Mouse (Mus musculus): ENCODE measurements at regions not wholly inside any gene's neighbourhood (a gene's known extent, or its start where the extent isn't known, plus 50 kb on each side); places are given as distances from the start of the nearest gene placed in this dataset.

GRCm38 (mm10) chr6:143367804-143368203, 200.8 kb downstream of the Etnk1 start:
- H3K4me3 ChIP-seq (ENCODE audit: insufficient read depth, low read length) = no peak overlapping the region
- H3K27ac ChIP-seq (ENCODE audit: insufficient read depth, low read length) = no peak overlapping the region
- H3K4me1 ChIP-seq (ENCODE audit: control insufficient read depth, insufficient read depth, low read length) = no peaks in the 10 kb centered on the region
- no peak for TF ChIP-seq CTCF (IDR thresholded peaks at IDR 0.05; ENCODE audit: extremely low read depth, insufficient read depth, low read length)
- no peak for TF ChIP-seq POLR2A (IDR thresholded peaks at IDR 0.05; ENCODE audit: extremely low read depth, insufficient read depth, low read length)

- no peak overlapping the region for H3K27ac ChIP-seq (ENCODE audit: insufficient read depth, low read length)
- H3K4me3 ChIP-seq (ENCODE audit: insufficient read depth, low read length) = no peak overlapping the region
- no peak for TF ChIP-seq CTCF (IDR thresholded peaks at IDR 0.05; ENCODE audit: extremely low read depth, insufficient read depth, low read length)
- no peak for TF ChIP-seq POLR2A (IDR thresholded peaks at IDR 0.05; ENCODE audit: extremely low read depth, insufficient read depth, low read length)
- H3K4me1 ChIP-seq (ENCODE audit: control insufficient read depth, insufficient read depth, low read length) = no peaks in the 10 kb centered on the region
These were observed 201.6 kb downstream of the Etnk1 start for GRCm38 (mm10) chr6:143368646-143369045.

- no peak overlapping the region for H3K27ac ChIP-seq (ENCODE audit: insufficient read depth, low read length)
- no peaks in the 10 kb centered on the region; the same call in 1 of the 2 replicates for H3K4me1 ChIP-seq (ENCODE audit: control insufficient read depth, insufficient read depth, low read length)
- TF ChIP-seq POLR2A (IDR thresholded peaks at IDR 0.05; ENCODE audit: extremely low read depth, insufficient read depth, low read length) = no peak
- no peak for TF ChIP-seq CTCF (IDR thresholded peaks at IDR 0.05; ENCODE audit: extremely low read depth, insufficient read depth, low read length)
- H3K4me3 ChIP-seq (ENCODE audit: insufficient read depth, low read length) = no peak overlapping the region
These were observed 205.5 kb downstream of the Etnk1 start for GRCm38 (mm10) chr6:143372487-143372886.

GRCm38 (mm10) chr6:143373686-143374273, 206.8 kb downstream of the Etnk1 start:
- TF ChIP-seq POLR2A (IDR thresholded peaks at IDR 0.05; ENCODE audit: extremely low read depth, insufficient read depth, low read length) = no peak
- peak; percentile 75 for TF ChIP-seq CTCF (IDR thresholded peaks at IDR 0.05; ENCODE audit: extremely low read depth, insufficient read depth, low read length)
- Histone ChIP-seq H3K27ac (ENCODE audit: insufficient read depth, low read length) (no peak overlapping the region), H3K4me1 (ENCODE audit: control insufficient read depth, insufficient read depth, low read length) (no peaks in the 10 kb centered on the region; the same call in 1 of the 2 replicates), H3K4me3 (ENCODE audit: insufficient read depth, low read length) (no peak overlapping the region)

GRCm38 (mm10) chr6:143375951-143376713, 209.1 kb downstream of the Etnk1 start:
- TF ChIP-seq POLR2A (IDR thresholded peaks at IDR 0.05; ENCODE audit: extremely low read depth, insufficient read depth, low read length) (no peak), CTCF (IDR thresholded peaks at IDR 0.05; ENCODE audit: extremely low read depth, insufficient read depth, low read length) (no peak)
- Histone ChIP-seq H3K27ac (ENCODE audit: insufficient read depth, low read length) (no peak overlapping the region), H3K4me3 (ENCODE audit: insufficient read depth, low read length) (no peak overlapping the region), H3K4me1 (ENCODE audit: control insufficient read depth, insufficient read depth, low read length) (no peaks in the 10 kb centered on the region; the same call in 1 of the 2 replicates)

GRCm38 (mm10) chr6:143377121-143377520, 210.1 kb downstream of the Etnk1 start:
- Histone ChIP-seq H3K4me3 (ENCODE audit: insufficient read depth, low read length) (no peak overlapping the region), H3K4me1 (ENCODE audit: control insufficient read depth, insufficient read depth, low read length) (no peaks in the 10 kb centered on the region; the same call in 1 of the 2 replicates), H3K27ac (ENCODE audit: insufficient read depth, low read length) (no peak overlapping the region)
- TF ChIP-seq CTCF (IDR thresholded peaks at IDR 0.05; ENCODE audit: extremely low read depth, insufficient read depth, low read length) (no peak), POLR2A (IDR thresholded peaks at IDR 0.05; ENCODE audit: extremely low read depth, insufficient read depth, low read length) (no peak)

- no peak for TF ChIP-seq CTCF (IDR thresholded peaks at IDR 0.05; ENCODE audit: extremely low read depth, insufficient read depth, low read length)
- no peak for TF ChIP-seq POLR2A (IDR thresholded peaks at IDR 0.05; ENCODE audit: extremely low read depth, insufficient read depth, low read length)
These were observed 211.1 kb downstream of the Etnk1 start for GRCm38 (mm10) chr6:143378126-143378525.

GRCm38 (mm10) chr6:143380490-143380889, 213.5 kb downstream of the Etnk1 start:
- H3K4me3 ChIP-seq (ENCODE audit: insufficient read depth, low read length) = no peak overlapping the region
- no peak overlapping the region for H3K27ac ChIP-seq (ENCODE audit: insufficient read depth, low read length)
- TF ChIP-seq POLR2A (IDR thresholded peaks at IDR 0.05; ENCODE audit: extremely low read depth, insufficient read depth, low read length) (no peak), CTCF (IDR thresholded peaks at IDR 0.05; ENCODE audit: extremely low read depth, insufficient read depth, low read length) (no peak)
- H3K4me1 ChIP-seq (ENCODE audit: control insufficient read depth, insufficient read depth, low read length) = no peaks in the 10 kb centered on the region; the same call in 1 of the 2 replicates

More at GRCm38 (mm10) chr6:143378126-143378525, 211.1 kb downstream of the Etnk1 start:
- Histone ChIP-seq H3K4me1 (ENCODE audit: control insufficient read depth, insufficient read depth, low read length) (no peaks in the 10 kb centered on the region; the same call in 1 of the 2 replicates), H3K4me3 (ENCODE audit: insufficient read depth, low read length) (no peak overlapping the region), H3K27ac (ENCODE audit: insufficient read depth, low read length) (no peak overlapping the region)

GRCm38 (mm10) chr6:143386597-143387450, 219.8 kb downstream of the Etnk1 start:
- H3K4me3 ChIP-seq (ENCODE audit: insufficient read depth, low read length) = no peak overlapping the region
- no peaks in the 10 kb centered on the region for H3K4me1 ChIP-seq (ENCODE audit: control insufficient read depth, insufficient read depth, low read length)
- no peak overlapping the region for H3K27ac ChIP-seq (ENCODE audit: insufficient read depth, low read length)
- no peak for TF ChIP-seq POLR2A (IDR thresholded peaks at IDR 0.05; ENCODE audit: extremely low read depth, insufficient read depth, low read length)
- no peak for TF ChIP-seq CTCF (IDR thresholded peaks at IDR 0.05; ENCODE audit: extremely low read depth, insufficient read depth, low read length)

Measured in cortical plate, adult 2 months (tissue).